Mouse (Mus musculus): ENCODE measurements around the gene Denr. TPM values are rescaled to one million over a fixed set of nuclear protein-coding genes. Genes with fewer than 3 reads are reported as not detected.

Gene Denr
- total RNA-seq, 2 experiments from 2014 or later, result 67.7 to 70.2 TPM

GRCm38 (mm10) chr5:123961046-123961445 is 54.1 kb downstream of the Denr start:
- no peak for DNase-seq (ENCODE audit: low spot score in 2 of 2)
- intact Hi-C loops (cut with DNase I), result no loop called here

- intact Hi-C loops (cut with DNase I), result no loop called here
- no peak for DNase-seq (ENCODE audit: low spot score in 2 of 2)
Observed at GRCm38 (mm10) chr5:123964208-123964607, 57.2 kb downstream of the Denr start.

- DNase-seq (ENCODE audit: low spot score in 2 of 2), result no peak
- intact Hi-C loops (cut with DNase I), result no loop called here
Observed at GRCm38 (mm10) chr5:123966759-123967158, 59.8 kb downstream of the Denr start.

GRCm38 (mm10) chr5:123968468-123968867 is 61.5 kb downstream of the Denr start:
- intact Hi-C loops (cut with DNase I), result no loop called here

GRCm38 (mm10) chr5:123969216-123969615 is 62.2 kb downstream of the Denr start:
- intact Hi-C loops (cut with DNase I), result no loop called here
- no peak for DNase-seq (ENCODE audit: low spot score in 2 of 2)

More at GRCm38 (mm10) chr5:123968468-123968867, 61.5 kb downstream of the Denr start:
- no peak for DNase-seq (ENCODE audit: low spot score in 2 of 2)

GRCm38 (mm10) chr5:123970576-123970975 is 63.6 kb downstream of the Denr start:
- intact Hi-C loops (cut with DNase I), result no loop called here
- no peak for DNase-seq (ENCODE audit: low spot score in 2 of 2)

GRCm38 (mm10) chr5:123972453-123972852 is 65.5 kb downstream of the Denr start:
- DNase-seq (ENCODE audit: low spot score in 2 of 2), result no peak
- intact Hi-C loops (cut with DNase I), result no loop called here

- peak; percentile 65 to 77 for DNase-seq (ENCODE audit: low spot score in 2 of 2)
- intact Hi-C loops (cut with DNase I), result loop anchor here (2.0 kb wide), 1 partner anchor 21 kb away; no protein-coding TSS in a partner anchor
Observed at GRCm38 (mm10) chr5:123973299-123974178, 66.6 kb downstream of the Denr start, which contains the start of gene Hip1r. Hip1r (plus strand) TSS chr5:123973628.

- intact Hi-C loops (cut with DNase I), result loop anchor here (2.0 kb wide), 1 partner anchor 21 kb away; no protein-coding TSS in a partner anchor
- no peak for DNase-seq (ENCODE audit: low spot score in 2 of 2)
Observed at GRCm38 (mm10) chr5:123974179-123974485, 67.2 kb downstream of the Denr start.

GRCm38 (mm10) chr5:123974616-123975111 is 67.7 kb downstream of the Denr start:
- DNase-seq (ENCODE audit: low spot score in 2 of 2), result no peak
- intact Hi-C loops (cut with DNase I), result loop anchor here (2.0 kb wide), 1 partner anchor 22 kb away; no protein-coding TSS in a partner anchor

- intact Hi-C loops (cut with DNase I), result loop anchor here (2.0 kb wide), 1 partner anchor 23 kb away; no protein-coding TSS in a partner anchor
- no peak for DNase-seq (ENCODE audit: low spot score in 2 of 2)
Observed at GRCm38 (mm10) chr5:123975668-123976180, 68.7 kb downstream of the Denr start.

GRCm38 (mm10) chr5:123977231-123977630 is 70.3 kb downstream of the Denr start:
- DNase-seq (ENCODE audit: low spot score in 2 of 2), result no peak
- intact Hi-C loops (cut with DNase I), result no loop called here

- intact Hi-C loops (cut with DNase I), result no loop called here
- no peak for DNase-seq (ENCODE audit: low spot score in 2 of 2)
Observed at GRCm38 (mm10) chr5:123978131-123978530, 71.2 kb downstream of the Denr start.

Other genes with a start within 250 kb of the Denr start
- 100 to 1,000 TPM; 117 to 144 TPM for gene Clip1, start 222.6 kb upstream of the Denr start, total RNA-seq (2021)
- 10 to 100 TPM; 39.5 to 49.0 TPM for gene Zcchc8, start 186.1 kb upstream of the Denr start, total RNA-seq (2021)
- 10 to 100 TPM; 69.7 to 86.1 TPM for gene Rsrc2, start 157.8 kb upstream of the Denr start, total RNA-seq (2021)
- 1 to 10 TPM in 1 of 2 experiments, under 1 TPM in 1; 0.84 to 1.2 TPM for gene Kntc1, start 157.5 kb upstream of the Denr start, total RNA-seq (2021)
- not detected for gene Hcar2, start 41.7 kb upstream of the Denr start, total RNA-seq (2021)
- 1 to 10 TPM; 1.0 to 1.4 TPM for gene Hcar1, start 27.2 kb upstream of the Denr start, total RNA-seq (2021)
- 1 to 10 TPM in 1 of 2 experiments, under 1 TPM in 1; 0.76 to 1.7 TPM for gene Gm43518, start 20.2 kb downstream of the Denr start, total RNA-seq (2021)
- 1 to 10 TPM; 2.0 to 4.2 TPM for gene Ccdc62, start 23.5 kb downstream of the Denr start, total RNA-seq (2021)
- gene Hip1r, start 66.5 kb downstream of the Denr start, total RNA-seq (2021), result 10 to 100 TPM; 70.3 to 77.3 TPM
- 10 to 100 TPM; 45.8 to 51.0 TPM for gene Vps37b, start 125.1 kb downstream of the Denr start, total RNA-seq (2021)
- 10 to 100 TPM; 55.9 to 57.5 TPM for gene Abcb9, start 188.6 kb downstream of the Denr start, total RNA-seq (2021)
- 10 to 100 TPM; 37.3 to 37.8 TPM for gene Ogfod2, start 205.1 kb downstream of the Denr start, total RNA-seq (2021)
- 10 to 100 TPM; 50.3 to 62.4 TPM for gene Arl6ip4, start 208.9 kb downstream of the Denr start, total RNA-seq (2021)

All from left cerebral cortex, postnatal 36 days (tissue).